Mouse (Mus musculus): ENCODE measurements around the gene Ccer2. TPM values are rescaled to one million over a fixed set of nuclear protein-coding genes. Genes with fewer than 3 reads are reported as not detected.

Ccer2 gene
- not detected for polyA plus RNA-seq (2017; shearing (Covaris generic))

- no peak for ATAC-seq
Measured at GRCm38 (mm10) chr7:28756079-28756478, at the start of gene Ccer2. Gene Ccer2 (plus strand): TSS chr7:28756174.

- ATAC-seq: no peak
Measured at GRCm38 (mm10) chr7:28709454-28709853, 46.5 kb upstream of the Ccer2 start.

- ATAC-seq: no peak
Measured at GRCm38 (mm10) chr7:28710962-28711361, 45.0 kb upstream of the Ccer2 start.

GRCm38 (mm10) chr7:28714667-28715066 is 41.3 kb upstream of the Ccer2 start:
- ATAC-seq: no peak

GRCm38 (mm10) chr7:28715598-28715997 is 40.4 kb upstream of the Ccer2 start:
- no peak for ATAC-seq

- peak; percentile 69 for ATAC-seq
Measured at GRCm38 (mm10) chr7:28716590-28717281, 39.2 kb upstream of the Ccer2 start, which contains the start of gene Fbxo17. Gene Fbxo17 (plus strand): TSS chr7:28716804.

- no peak for ATAC-seq
Measured at GRCm38 (mm10) chr7:28717726-28718125, 38.2 kb upstream of the Ccer2 start.

- no peak for ATAC-seq
Measured at GRCm38 (mm10) chr7:28719159-28719558, 36.8 kb upstream of the Ccer2 start.

- ATAC-seq: no peak
Measured at GRCm38 (mm10) chr7:28719650-28720049, 36.3 kb upstream of the Ccer2 start.

- ATAC-seq: no peak
Measured at GRCm38 (mm10) chr7:28720753-28721537, 35.0 kb upstream of the Ccer2 start.

GRCm38 (mm10) chr7:28722079-28722478 is 33.9 kb upstream of the Ccer2 start:
- ATAC-seq: no peak

GRCm38 (mm10) chr7:28724613-28725012 is 31.4 kb upstream of the Ccer2 start:
- ATAC-seq: no peak

- ATAC-seq: peak; percentile 84
Measured at GRCm38 (mm10) chr7:28726600-28726999, 29.4 kb upstream of the Ccer2 start.

GRCm38 (mm10) chr7:28727649-28728340 is 28.2 kb upstream of the Ccer2 start:
- no peak for ATAC-seq

GRCm38 (mm10) chr7:28732341-28733142 is 23.4 kb upstream of the Ccer2 start:
- ATAC-seq: peak; percentile 86

GRCm38 (mm10) chr7:28733211-28733610 is 22.8 kb upstream of the Ccer2 start:
- ATAC-seq: no peak

GRCm38 (mm10) chr7:28735701-28736100 is 20.3 kb upstream of the Ccer2 start:
- no peak for ATAC-seq

GRCm38 (mm10) chr7:28739829-28740228 is 16.1 kb upstream of the Ccer2 start:
- ATAC-seq: no peak

- no peak for ATAC-seq
Measured at GRCm38 (mm10) chr7:28740949-28741348, 15.0 kb upstream of the Ccer2 start.

GRCm38 (mm10) chr7:28741368-28741708 is 14.6 kb upstream of the Ccer2 start:
- ATAC-seq: no peak

- peak; percentile 97 for ATAC-seq
Measured at GRCm38 (mm10) chr7:28741709-28742438, 14.1 kb upstream of the Ccer2 start, which contains the start of the genes Mrps12 and Sars2. Gene Mrps12 (minus strand): TSS chr7:28741820. Gene Sars2 (plus strand): TSS chr7:28741992.

GRCm38 (mm10) chr7:28749935-28750334 is 6.0 kb upstream of the Ccer2 start:
- ATAC-seq: no peak
